Mouse (Mus musculus): Measurements from ENCODE around the gene Synpr.

The Synpr gene

GRCm38 (mm10) chr14:13553616-13554370, 269.2 kb downstream of the Synpr start:
- no peak for DNase-seq

DNA sequence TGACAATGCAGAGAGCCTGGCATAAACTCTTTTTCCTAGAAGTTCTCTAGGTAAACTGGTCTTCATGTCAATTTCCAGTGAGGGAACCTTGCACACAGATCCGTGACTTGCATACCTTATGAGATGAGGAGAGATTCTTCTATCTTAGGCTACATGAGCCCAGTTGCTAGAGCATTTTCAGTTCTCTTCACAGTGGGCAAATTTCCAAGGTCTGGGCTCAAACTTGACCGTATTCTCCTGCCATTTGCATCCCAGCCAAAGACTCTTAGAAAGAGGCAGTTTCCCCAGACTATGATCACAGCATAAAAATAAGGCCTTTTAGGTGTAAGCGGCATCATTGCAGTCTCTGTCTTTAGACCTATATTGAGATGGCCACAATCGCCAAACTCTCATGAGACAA, 270.1 kb downstream of the Synpr start:
- no peak for DNase-seq

DNA sequence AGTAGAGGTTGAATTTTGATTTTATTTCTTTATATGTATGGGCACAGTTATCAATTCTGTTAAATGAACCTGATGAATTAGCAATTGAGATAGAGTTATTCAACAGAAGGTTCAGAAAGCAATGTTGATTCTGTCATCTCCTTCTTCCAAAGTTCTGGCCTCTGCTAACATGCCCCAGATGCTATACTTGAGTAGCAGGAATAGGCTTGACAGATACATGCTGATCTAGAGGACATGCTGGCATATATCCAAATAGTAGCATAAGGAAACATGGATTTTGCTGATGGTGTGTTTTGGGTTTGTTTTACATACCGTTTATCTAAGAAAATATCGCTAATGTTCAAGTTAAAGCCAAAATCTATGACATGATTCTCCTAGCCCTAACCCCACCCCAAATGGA, 273.5 kb downstream of the Synpr start:
- DNase-seq, result no peak

DNA sequence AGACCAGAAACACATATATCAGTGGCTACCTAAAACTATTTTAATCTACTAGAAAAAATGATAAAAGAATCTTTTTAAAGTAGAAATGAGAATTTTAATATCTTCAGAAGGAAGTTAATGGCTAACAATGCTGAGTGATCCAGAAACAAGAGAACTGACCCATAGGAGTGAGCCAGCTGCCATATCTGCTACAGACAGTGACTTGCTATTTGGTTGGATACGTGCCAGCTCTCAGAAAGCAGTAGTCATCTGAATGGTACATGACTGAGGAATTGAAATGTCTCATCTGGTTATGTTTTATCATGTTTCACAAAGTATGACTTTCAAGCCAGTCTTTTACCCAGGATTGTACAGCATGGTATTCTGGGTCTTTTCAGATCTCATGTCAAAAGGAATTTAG, 282.7 kb downstream of the Synpr start:
- DNase-seq, result no peak

DNA sequence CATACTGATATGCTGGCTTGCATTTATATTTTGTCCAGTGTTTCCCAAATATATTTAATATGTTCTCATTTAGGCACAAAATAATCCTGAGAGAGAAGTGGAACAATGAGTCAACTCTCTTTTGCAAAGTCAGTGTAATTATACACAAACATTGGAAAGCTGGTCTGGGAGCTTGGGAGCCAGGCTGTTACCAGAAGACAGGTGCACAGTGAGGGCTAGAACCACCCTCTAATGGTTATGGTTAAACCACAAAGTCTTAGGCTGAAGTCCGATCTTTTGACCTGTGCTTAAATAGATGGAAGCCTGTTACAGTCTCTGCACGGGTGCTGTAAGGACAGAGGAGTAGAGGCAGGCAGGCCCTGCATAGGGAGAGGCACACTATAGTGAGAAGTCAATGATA, 283.4 kb downstream of the Synpr start:
- no peak for DNase-seq

DNA sequence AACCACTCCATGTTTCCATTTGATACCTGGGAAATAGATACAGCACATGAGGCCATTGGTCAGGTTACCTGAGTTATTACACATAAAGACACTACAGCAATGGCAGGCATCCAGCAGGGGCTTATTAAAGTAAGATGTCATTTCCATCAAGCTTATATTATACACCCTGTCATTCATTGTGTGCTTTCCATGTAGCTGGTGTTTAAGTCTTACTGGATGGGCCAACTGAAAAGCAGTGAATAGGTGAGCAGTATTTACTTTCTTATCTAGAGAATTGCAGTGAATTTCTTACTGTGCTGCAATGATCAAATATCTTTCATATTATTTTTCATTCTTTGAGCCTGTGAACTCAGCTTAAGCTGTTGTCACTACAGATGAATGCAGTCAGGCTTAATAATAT, 287.4 kb downstream of the Synpr start:
- DNase-seq, result no peak

GRCm38 (mm10) chr14:13572530-13572929, 287.9 kb downstream of the Synpr start:
- no peak for DNase-seq

- no peak for DNase-seq
Measured at GRCm38 (mm10) chr14:13578101-13578500, 293.5 kb downstream of the Synpr start.

GRCm38 (mm10) chr14:13578744-13579143, 294.2 kb downstream of the Synpr start:
- no peak for DNase-seq

GRCm38 (mm10) chr14:13593321-13593940, 308.9 kb downstream of the Synpr start:
- DNase-seq, result no peak

DNA sequence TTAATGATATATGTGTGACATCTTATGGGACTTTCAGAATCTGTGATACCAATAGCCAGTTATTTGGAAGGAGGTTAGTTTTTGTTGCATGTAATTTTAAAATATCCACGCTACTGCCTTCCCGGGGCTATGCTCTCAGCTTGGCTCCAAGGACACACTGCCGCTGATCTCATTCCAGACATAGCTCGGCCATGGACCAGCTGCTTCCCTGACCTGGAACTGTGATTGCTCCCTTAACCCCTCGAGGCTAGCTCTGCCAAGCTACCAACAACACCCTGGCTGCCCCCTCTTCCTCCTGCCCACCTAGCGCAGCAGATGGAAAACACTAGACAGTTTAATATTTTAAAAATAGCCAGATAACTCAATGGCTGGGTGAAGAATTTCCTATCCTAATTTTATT, 311.7 kb downstream of the Synpr start:
- DNase-seq, result no peak

- no peak for DNase-seq
Measured at GRCm38 (mm10) chr14:13597204-13597603, 312.6 kb downstream of the Synpr start.

GRCm38 (mm10) chr14:13620531-13620930, 336.0 kb downstream of the Synpr start:
- DNase-seq, result no peak

DNA sequence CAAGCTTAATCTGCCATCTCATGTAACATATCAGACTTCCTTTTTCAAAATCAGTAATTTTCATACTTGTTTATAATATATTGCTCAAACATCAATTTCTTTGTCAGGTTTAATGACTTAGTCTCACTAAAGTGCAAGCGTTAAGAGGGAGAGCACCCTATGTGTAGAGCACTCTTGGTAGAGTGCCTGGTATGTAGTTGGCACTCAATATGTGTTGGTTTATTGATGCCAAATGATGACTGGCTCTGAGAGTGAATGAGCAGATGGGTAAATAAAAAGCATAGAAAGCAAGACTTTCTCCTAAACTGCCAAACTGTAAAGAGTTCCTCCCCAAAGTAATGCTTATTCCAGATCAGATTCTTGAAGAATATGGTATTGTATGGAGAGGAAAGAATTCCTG, 365.3 kb downstream of the Synpr start:
- no peak for DNase-seq

DNA sequence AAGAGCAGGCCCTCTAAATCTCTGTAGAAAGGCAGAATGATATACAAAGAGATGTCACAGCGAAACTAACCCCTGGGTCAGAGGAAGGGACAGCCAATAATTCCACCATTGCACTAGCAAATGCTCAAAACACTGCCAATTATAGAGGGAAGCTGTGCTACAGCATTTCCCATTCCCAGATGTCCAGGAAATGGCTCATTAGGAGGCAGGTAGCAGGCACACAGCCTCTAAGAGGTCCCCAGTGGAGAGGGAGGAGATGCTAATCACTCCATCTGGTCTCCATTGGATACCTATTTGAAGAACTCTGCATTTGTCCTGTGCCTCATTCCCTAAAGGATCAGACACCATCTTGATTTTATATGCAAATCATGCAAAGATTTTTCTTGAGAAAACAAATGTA, 366.5 kb downstream of the Synpr start:
- DNase-seq, result no peak

DNA sequence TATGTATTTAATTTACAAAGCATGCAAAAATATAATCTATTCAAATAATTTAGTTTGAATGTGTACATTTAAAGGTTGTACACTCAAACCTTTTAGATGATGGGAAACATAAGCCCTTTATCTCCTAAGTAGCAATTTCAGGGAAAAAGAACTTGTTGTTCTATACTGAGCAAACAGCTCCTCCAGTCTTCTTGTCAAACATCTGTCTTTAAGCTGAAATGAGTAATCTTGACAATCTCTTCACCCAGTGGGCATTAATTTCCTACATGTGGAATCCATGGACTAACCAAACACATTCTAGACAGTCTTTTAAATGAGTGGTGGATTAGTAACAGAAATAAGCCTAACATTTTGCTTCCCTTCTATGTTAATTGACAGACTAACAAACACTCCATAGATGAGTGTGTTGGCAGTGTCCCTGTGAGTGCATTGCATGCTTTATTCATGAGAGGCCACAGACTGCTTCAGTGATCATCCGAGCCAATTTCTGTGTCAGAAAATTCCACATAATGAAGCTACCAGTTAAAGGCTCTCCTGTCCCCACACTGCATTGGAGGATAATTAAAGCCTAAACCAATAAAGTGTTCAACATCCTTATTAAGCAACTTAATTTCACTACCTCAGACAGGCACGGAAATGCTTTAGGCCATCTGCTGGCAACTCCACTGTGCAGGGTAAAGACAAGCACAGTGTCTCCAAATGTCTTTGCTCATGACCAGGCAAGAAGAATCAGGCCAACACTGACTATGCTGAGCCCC, 367.1 kb downstream of the Synpr start:
- no peak for DNase-seq

Measured in thymus, adult 18-20 months (tissue).